Mouse (Mus musculus): ENCODE results near the gene Pde8b. TPM values are rescaled to one million over a fixed set of nuclear protein-coding genes. Genes with fewer than 3 reads are reported as not detected.

Gene Pde8b
- 10 to 100 TPM; 72.0 to 77.5 TPM for total RNA-seq (2021)
- long read RNA-seq, experiment 1, full-length matches to known transcripts: 14 of 100 reads
- long read RNA-seq, experiment 1, partial matches to known transcripts: 22 of 100 reads
- long read RNA-seq, experiment 1, other reads (novel, unspliced or antisense): 64 of 100 reads
- long read RNA-seq, experiment 2, full-length matches to known transcripts: 2 of 59 reads
- long read RNA-seq, experiment 2, partial matches to known transcripts: 7 of 59 reads
- long read RNA-seq, experiment 2, other reads (novel, unspliced or antisense): 50 of 59 reads

DNA sequence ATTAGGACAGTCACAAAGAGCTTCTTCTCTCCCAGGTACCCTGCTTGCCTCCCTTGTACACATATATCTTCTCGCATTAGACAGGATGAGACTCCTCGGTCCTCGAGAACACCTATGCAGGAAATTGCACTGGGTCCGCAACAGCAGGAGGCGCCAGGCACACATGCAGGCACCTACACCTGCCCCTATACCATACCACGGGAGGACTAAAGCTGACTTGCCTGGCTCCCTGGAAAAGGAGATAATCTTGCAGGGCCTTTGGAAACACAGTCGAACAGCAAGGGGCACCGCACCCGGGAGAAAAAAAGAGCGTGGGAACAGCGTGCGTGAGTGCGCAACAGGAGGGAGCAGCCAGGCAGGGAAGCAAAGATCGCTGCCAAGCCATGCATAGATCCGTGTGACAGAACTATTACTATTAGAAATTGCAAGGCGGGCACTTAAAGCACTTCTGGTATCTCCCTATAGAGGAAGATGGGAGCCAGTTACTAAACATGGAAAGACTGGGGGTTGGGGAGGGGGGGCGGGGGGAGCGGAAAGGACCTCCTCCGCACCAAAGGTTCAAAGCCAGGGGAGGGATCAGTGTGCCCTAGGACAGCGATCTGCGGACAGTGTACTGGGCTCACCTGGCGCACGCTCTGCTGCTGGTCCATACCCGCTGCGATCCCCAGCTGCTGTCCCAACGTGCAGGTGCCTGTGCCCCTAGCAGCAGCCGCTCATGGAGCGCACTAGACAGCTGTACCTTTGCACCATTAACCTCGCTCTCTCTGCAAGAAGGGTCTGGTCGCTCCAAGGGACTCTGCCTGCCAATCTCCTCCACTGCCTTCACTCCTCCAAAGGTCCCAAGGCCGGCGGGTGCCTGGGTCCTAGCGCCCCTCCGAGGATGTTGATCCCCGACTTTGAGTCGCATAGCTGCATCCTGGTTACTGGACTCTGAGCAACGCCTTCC, at the start of gene Pde8b:
Gene Pde8b (minus strand): TSS at position 826 of the 946 bp plus-strand sequence.
- DNase-seq: peak; percentile 56

GRCm38 (mm10) chr13:95291983-95292382, 41.8 kb upstream of the Pde8b start:
- DNase-seq: no peak

- no peak for DNase-seq
Measured at GRCm38 (mm10) chr13:95288027-95288426, 37.9 kb upstream of the Pde8b start.

DNA sequence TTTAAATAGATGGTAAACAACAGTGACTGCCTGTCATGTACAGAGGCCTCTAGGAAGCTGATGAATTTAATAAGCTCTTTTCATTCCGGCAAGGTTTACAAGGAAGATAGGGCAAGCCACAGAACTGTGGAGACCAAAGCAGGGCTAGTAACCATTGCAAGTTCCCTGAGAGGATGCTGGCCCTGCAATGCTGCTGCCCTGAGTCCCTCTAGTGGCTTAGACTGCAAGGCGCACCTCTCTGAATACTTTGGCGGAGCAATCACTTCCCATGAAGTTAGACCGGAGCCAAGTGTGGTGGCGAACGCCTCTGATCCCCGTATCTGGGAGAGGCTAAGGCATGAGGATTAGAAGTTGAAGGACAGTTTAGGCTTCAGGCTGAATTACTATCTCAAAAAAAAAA, 36.9 kb upstream of the Pde8b start:
- DNase-seq: peak; percentile 82

- peak; percentile 69 for DNase-seq
Measured at GRCm38 (mm10) chr13:95281740-95282673, 31.9 kb upstream of the Pde8b start.

- peak; percentile 64 for DNase-seq
Measured at GRCm38 (mm10) chr13:95278426-95279025, 28.4 kb upstream of the Pde8b start.

- DNase-seq: no peak
Measured at GRCm38 (mm10) chr13:95264691-95265090, 14.6 kb upstream of the Pde8b start.

GRCm38 (mm10) chr13:95260886-95261789, 11.0 kb upstream of the Pde8b start:
- DNase-seq: no peak

DNA sequence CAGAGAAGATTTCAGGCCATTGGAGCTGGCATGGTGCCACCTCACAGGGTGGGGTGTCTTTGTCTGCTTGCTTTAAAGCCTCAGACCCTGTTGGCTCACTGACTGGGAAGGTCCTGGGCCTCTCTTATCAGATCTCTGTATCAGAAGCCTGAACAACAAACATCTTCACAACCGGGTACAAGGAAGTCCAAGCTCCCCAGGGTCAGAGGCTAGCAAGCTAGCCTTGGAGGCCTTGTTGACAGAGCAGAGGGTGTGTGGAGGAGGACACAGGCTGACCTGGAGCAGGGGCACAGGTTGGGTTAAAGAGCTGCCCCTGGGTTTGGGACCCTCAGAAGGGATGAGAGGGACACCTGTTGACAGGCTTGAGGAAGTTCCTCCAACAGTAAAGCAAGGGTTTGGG, 10.3 kb upstream of the Pde8b start:
- DNase-seq: no peak

DNA sequence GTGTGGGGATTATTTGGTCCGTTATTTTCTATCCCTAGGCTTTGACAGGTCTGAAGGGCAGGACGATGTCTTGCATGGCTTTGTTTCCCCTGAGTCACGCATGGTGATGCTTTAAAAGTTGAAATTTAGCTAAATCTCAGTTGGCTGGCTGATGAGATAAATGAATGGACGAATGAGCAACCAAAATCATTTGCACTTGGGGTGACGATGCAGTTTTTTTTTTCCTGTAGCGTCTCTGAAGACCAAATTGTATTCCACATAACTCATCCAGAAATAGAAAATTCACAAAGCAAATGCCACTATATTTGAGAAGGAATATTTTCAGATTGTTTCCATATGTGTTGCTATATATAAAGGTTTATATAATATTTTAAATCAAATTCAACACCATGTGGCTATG, 6.9 kb upstream of the Pde8b start:
- no peak for DNase-seq

DNA sequence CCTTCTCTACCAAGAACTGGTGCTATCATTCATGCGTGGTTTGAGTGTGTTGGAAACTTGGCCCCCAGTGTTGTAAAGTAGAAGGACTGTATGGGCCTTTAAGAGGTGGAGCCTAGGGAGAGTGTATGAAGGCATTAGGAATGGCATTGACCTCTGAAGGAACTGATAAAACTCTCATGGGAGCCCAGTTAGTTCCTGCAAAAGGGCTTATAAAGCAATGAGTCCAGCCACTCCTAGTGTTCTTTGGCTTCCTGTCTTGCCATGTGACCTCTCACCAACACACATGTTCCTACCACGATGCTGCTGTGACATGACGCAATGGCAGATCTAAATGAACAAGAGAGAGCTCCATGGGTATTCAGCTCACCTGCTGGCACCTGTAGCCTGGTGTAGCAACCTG, 4.9 kb upstream of the Pde8b start:
- no peak for DNase-seq

- no peak for DNase-seq
Measured at GRCm38 (mm10) chr13:95243026-95243425, 7.1 kb downstream of the Pde8b start.

DNA sequence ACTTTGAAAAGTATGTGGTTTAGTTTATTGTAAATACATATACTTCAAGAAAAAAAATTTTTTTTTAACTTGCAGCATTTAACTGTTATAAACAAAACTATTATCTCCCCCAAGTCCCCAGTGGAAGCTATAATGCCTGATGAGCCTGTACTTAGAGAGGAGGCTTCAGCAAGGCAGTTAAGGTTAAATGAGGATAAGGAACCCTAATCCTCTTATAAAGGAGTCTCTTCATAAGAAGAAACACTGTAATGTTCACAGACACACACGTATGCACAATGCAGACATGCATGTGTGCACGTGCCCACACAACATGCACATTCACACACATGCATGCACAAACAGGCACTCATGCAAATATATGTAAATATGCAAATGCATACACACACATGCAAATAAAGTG, 12.6 kb downstream of the Pde8b start:
- no peak for DNase-seq

DNA sequence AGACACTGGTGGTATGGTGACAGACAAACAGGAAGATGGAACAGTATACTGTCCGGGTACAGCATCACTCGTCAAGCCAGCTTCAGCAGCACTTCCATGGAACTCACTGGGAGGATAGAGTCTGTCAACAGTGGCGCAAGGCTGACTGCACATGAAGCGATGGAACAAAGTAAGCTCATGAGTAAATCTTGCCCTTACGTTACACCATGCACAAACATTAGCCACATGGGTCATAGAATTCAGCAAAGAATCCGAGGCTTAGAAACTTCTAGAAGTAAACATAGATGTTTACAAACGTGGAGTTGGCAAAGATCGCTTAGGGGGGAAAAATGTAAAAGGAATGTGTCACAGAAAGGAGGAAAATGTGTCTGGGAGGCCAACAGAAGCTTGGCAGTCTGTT, 14.9 kb downstream of the Pde8b start:
- DNase-seq: no peak

GRCm38 (mm10) chr13:95231366-95232138, 18.6 kb downstream of the Pde8b start:
- no peak for DNase-seq

- no peak for DNase-seq
Measured at GRCm38 (mm10) chr13:95230326-95230725, 19.8 kb downstream of the Pde8b start.

DNA sequence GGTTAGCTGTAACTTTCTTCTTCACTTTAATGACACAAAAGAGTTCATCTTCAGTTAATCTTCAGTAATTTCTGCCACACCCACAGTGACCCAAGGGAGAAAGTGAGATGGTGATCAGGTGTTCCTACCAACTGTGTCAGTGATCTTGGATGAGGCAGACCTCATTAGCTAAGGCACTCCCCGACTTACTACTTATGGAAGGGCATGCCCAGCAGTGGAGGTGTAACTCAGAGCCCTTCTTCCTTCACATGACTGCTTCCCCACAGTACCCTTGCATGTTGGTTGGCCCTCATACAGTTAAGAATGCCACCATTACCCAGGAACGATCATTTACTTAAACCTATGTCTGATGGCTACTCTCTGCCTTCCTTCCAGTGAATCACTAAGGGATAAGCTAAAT, 25.6 kb downstream of the Pde8b start:
- DNase-seq: no peak

DNA sequence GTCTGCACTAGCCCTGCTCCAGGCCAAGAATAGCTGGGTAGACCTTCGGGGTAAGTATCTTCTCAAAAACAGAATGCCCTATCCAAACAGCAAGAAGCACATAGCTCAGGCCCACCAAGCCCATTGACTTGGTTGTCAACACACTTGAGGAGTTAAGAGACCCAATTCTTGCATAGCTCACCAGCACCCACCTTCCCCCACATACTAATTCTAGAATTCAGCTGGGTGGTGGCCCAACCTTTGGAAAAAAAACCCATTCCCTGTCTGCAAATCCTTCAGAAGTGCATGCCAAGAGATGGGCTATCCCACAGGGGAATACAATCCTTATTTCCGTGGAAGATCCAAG, 26.7 kb downstream of the Pde8b start:
- no peak for DNase-seq

GRCm38 (mm10) chr13:95222569-95223426, 27.3 kb downstream of the Pde8b start:
- peak; percentile 80 for DNase-seq
